In the genomic region with DNA sequence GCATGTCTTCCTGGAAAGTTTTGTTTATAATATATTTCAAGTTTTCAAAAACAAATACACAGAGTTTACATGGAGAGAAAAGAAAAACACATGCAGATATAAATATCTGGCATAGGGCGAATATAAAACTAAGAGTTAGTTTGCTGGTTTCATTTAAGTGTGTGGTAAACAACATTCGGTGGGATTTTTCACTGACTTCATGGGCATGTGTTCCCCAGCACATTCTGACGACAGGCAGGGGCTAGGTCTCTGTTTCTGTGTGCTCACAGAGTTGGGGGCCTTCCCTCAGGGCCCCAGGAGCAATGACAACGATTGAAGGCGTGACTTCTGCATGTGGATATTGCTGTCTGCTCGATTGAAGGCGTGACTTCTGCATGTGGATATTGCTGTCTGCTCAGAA, we compare ENCODE assay signal across 23 mouse cellular contexts.
A peak's percentile ranks its signal among the peaks of the same experiment; 100 is the strongest.
DNase-seq lines count a peak whose midpoint lies in the region; ATAC-seq lines count a peak whose summit lies in the region.
"Had no signal": no experiment of that assay in that cellular context is flagged by ENCODE, and none has a peak within 500 bp of the region (broad histone marks: within the 10 kb centered on the region; RNA-seq: fewer than 3 reads in every experiment).

No protein-coding gene starts in this region.

- DNase-seq in embryonic facial prominence, embryonic 10.5 days (ENCODE audit: low spot score) = no peak
- DNase-seq in hindbrain, embryonic 10.5 days (ENCODE audit: low spot score) = no peak
- no peak for DNase-seq in hindbrain, embryonic 11.5 days (ENCODE audit: low spot score)
- DNase-seq in adrenal gland, adult (ENCODE audit: inconsistent age in 2 of 2, low spot score in 1 of 2) = no peak
- DNase-seq: adrenal gland, adult 2 months; adrenal gland, postnatal 10 days; adrenal gland, postnatal 25 days; B cell, adult 2 months; cerebellum, adult 11 months; cerebellum, adult 18-20 months; cerebellum, adult 8-10 months; cerebellum, adult 9-11 months; cerebellum, postnatal 36 days; embryo, embryonic 11 days had no signal

- H3K9ac ChIP-seq in embryonic facial prominence, embryonic 12.5 days = no peak overlapping the region
- H3K9ac ChIP-seq in hindbrain, embryonic 11.5 days (ENCODE audit: low read depth, low read length) = no peak overlapping the region
- 0 out of 2 replicates have a peak overlapping the region, but pooled peaks have one; percentile 11 for H3K9ac ChIP-seq in embryonic facial prominence, embryonic 13.5 days
- H3K9ac ChIP-seq in embryonic facial prominence, embryonic 15.5 days = no peak overlapping the region
- H3K9ac ChIP-seq: forebrain, embryonic 12.5 days had no signal

- H3K4me3 ChIP-seq in embryonic facial prominence, embryonic 12.5 days = no peak overlapping the region
- H3K4me3 ChIP-seq in embryonic facial prominence, embryonic 10.5 days = no peak overlapping the region
- no peak overlapping the region for H3K4me3 ChIP-seq in hindbrain, embryonic 10.5 days
- H3K4me3 ChIP-seq in hindbrain, embryonic 11.5 days (ENCODE audit: low read depth, low read length) = no peak overlapping the region
- H3K4me3 ChIP-seq in embryonic facial prominence, embryonic 13.5 days = no peak overlapping the region
- H3K4me3 ChIP-seq in embryonic facial prominence, embryonic 15.5 days (replicated peaks) = no peak overlapping the region
- H3K4me3 ChIP-seq: forebrain, embryonic 12.5 days had no signal

- H3K27me3 ChIP-seq in embryonic facial prominence, embryonic 12.5 days = no peaks in the 10 kb centered on the region
- H3K27me3 ChIP-seq in embryonic facial prominence, embryonic 10.5 days (replicated peaks; ENCODE audit: low read depth, poor library complexity, severe bottlenecking) = no peaks in the 10 kb centered on the region
- H3K27me3 ChIP-seq in hindbrain, embryonic 10.5 days (ENCODE audit: insufficient read depth, poor library complexity, severe bottlenecking) = no peaks in the 10 kb centered on the region
- no peaks in the 10 kb centered on the region for H3K27me3 ChIP-seq in hindbrain, embryonic 11.5 days (ENCODE audit: control insufficient read depth, insufficient read depth, low read length)
- no peaks in the 10 kb centered on the region for H3K27me3 ChIP-seq in embryonic facial prominence, embryonic 13.5 days
- no peaks in the 10 kb centered on the region for H3K27me3 ChIP-seq in embryonic facial prominence, embryonic 15.5 days
- H3K27me3 ChIP-seq: CH12.LX; forebrain, embryonic 12.5 days had no signal

- no peak for ATAC-seq in embryonic facial prominence, embryonic 12.5 days (ENCODE audit: insufficient number of reproducible peaks, insufficient read depth, low FRiP score, low TSS enrichment)
- no peak for ATAC-seq in hindbrain, embryonic 11.5 days (ENCODE audit: low FRiP score)
- ATAC-seq in embryonic facial prominence, embryonic 13.5 days (ENCODE audit: insufficient number of reproducible peaks, insufficient read depth, low FRiP score, low TSS enrichment, low read depth) = no peak
- ATAC-seq in embryonic facial prominence, embryonic 15.5 days (ENCODE audit: insufficient number of reproducible peaks, low FRiP score, low TSS enrichment, low read depth) = no peak
- ATAC-seq: activated CD4-positive, CD25-positive, alpha-beta regulatory T cell, adult 4 months; CD4-positive, CD25-positive, alpha-beta regulatory T cell, adult 4 months; Patski had no signal

- peak overlapping the region; percentile 63; the same call in 1 of the 2 replicates for H3K27ac ChIP-seq in embryonic facial prominence, embryonic 12.5 days
- H3K27ac ChIP-seq in embryonic facial prominence, embryonic 10.5 days (replicated peaks) = no peak overlapping the region
- H3K27ac ChIP-seq in hindbrain, embryonic 10.5 days = peak overlapping the region; percentile 40; the same call in 1 of the 2 replicates
- H3K27ac ChIP-seq in hindbrain, embryonic 11.5 days (ENCODE audit: low read depth, low read length) = no peak overlapping the region
- H3K27ac ChIP-seq in embryonic facial prominence, embryonic 13.5 days = peak overlapping the region; percentile 87
- peak overlapping the region; percentile 61 for H3K27ac ChIP-seq in embryonic facial prominence, embryonic 15.5 days (replicated peaks)
- H3K27ac ChIP-seq: forebrain, embryonic 12.5 days had no signal

- no peaks in the 10 kb centered on the region for H3K36me3 ChIP-seq in embryonic facial prominence, embryonic 12.5 days
- H3K36me3 ChIP-seq in embryonic facial prominence, embryonic 10.5 days (replicated peaks) = no peaks in the 10 kb centered on the region
- no peaks in the 10 kb centered on the region for H3K36me3 ChIP-seq in hindbrain, embryonic 10.5 days
- no peaks in the 10 kb centered on the region for H3K36me3 ChIP-seq in hindbrain, embryonic 11.5 days (ENCODE audit: control insufficient read depth, insufficient read depth, low read length)
- no peaks in the 10 kb centered on the region for H3K36me3 ChIP-seq in embryonic facial prominence, embryonic 13.5 days
- no peaks in the 10 kb centered on the region for H3K36me3 ChIP-seq in embryonic facial prominence, embryonic 15.5 days
- H3K36me3 ChIP-seq: forebrain, embryonic 12.5 days; G1E had no signal

- H3K4me2 ChIP-seq in embryonic facial prominence, embryonic 12.5 days (replicated peaks) = no peak overlapping the region
- H3K4me2 ChIP-seq in hindbrain, embryonic 11.5 days (replicated peaks; ENCODE audit: low read depth, low read length) = no peak overlapping the region
- no peak overlapping the region for H3K4me2 ChIP-seq in embryonic facial prominence, embryonic 13.5 days
- no peak overlapping the region for H3K4me2 ChIP-seq in embryonic facial prominence, embryonic 15.5 days (replicated peaks)
- H3K4me2 ChIP-seq: forebrain, embryonic 12.5 days had no signal

- peaks cover 17% of the 10 kb centered on the region for H3K4me1 ChIP-seq in embryonic facial prominence, embryonic 12.5 days
- peaks cover 12% of the 10 kb centered on the region for H3K4me1 ChIP-seq in embryonic facial prominence, embryonic 10.5 days
- peaks cover 18% of the 10 kb centered on the region for H3K4me1 ChIP-seq in hindbrain, embryonic 10.5 days (replicated peaks)
- no peaks in the 10 kb centered on the region for H3K4me1 ChIP-seq in hindbrain, embryonic 11.5 days (replicated peaks; ENCODE audit: control insufficient read depth, insufficient read depth, low read length)
- peaks cover 20% of the 10 kb centered on the region for H3K4me1 ChIP-seq in embryonic facial prominence, embryonic 13.5 days
- peaks cover 18% of the 10 kb centered on the region for H3K4me1 ChIP-seq in embryonic facial prominence, embryonic 15.5 days
- H3K4me1 ChIP-seq: forebrain, embryonic 12.5 days had no signal

- no peaks in the 10 kb centered on the region for H3K9me3 ChIP-seq in embryonic facial prominence, embryonic 12.5 days
- no peaks in the 10 kb centered on the region for H3K9me3 ChIP-seq in embryonic facial prominence, embryonic 10.5 days
- no peaks in the 10 kb centered on the region for H3K9me3 ChIP-seq in hindbrain, embryonic 10.5 days
- H3K9me3 ChIP-seq in hindbrain, embryonic 11.5 days (ENCODE audit: control insufficient read depth, low read length) = no peaks in the 10 kb centered on the region
- H3K9me3 ChIP-seq in embryonic facial prominence, embryonic 13.5 days = no peaks in the 10 kb centered on the region
- H3K9me3 ChIP-seq in embryonic facial prominence, embryonic 15.5 days (replicated peaks) = no peaks in the 10 kb centered on the region
- H3K9me3 ChIP-seq: forebrain, embryonic 12.5 days; G1E had no signal

- WGBS in embryonic facial prominence, embryonic 12.5 days = 72% methylated on average over 7 of the region's 7 CpGs
- 82% methylated on average over 7 of the region's 7 CpGs for WGBS in embryonic facial prominence, embryonic 10.5 days
- 81% methylated on average over 7 of the region's 7 CpGs for WGBS in hindbrain, embryonic 10.5 days
- WGBS in hindbrain, embryonic 11.5 days = 86% methylated on average over 7 of the region's 7 CpGs
- 41% methylated on average over 7 of the region's 7 CpGs for WGBS in embryonic facial prominence, embryonic 13.5 days
- 43% methylated on average over 7 of the region's 7 CpGs for WGBS in embryonic facial prominence, embryonic 15.5 days

Comparison
In these comparisons a context has a peak if more than half of its experiments do, and no peak if none do; other contexts are left out.
1. H3K27ac ChIP-seq: peak in embryonic facial prominence, embryonic 12.5 days (single experiment), hindbrain, embryonic 10.5 days (single experiment), embryonic facial prominence, embryonic 13.5 days (single experiment) and embryonic facial prominence, embryonic 15.5 days (single experiment); none in embryonic facial prominence, embryonic 10.5 days (single experiment) and hindbrain, embryonic 11.5 days (single experiment).